Mouse (Mus musculus): Measurements from ENCODE around the gene Shb.

DNA sequence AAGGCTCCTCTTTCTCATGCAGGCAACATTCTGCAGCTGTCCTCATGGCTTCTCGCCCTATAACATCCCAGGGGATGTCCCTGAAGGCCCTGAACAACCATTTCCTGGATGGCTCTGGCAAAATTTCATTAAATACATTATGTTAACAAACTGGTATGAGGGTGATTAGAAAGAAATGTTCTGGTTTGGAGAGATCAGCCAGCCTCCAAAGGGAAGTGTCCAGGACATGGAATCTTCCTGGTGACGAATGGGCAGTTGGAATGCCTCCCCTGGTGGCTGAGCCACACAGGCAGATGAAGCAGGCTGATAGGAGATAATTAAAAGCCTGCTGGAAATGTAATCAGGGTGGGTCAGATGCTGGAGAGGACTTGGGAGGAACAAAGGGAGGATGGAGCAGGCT is 96.4 kb downstream of the Shb start:
- TF ChIP-seq CTCF (IDR thresholded peaks at IDR 0.05; ENCODE audit: insufficient read depth, low read depth, low read length) (no peak), POLR2A (IDR thresholded peaks at IDR 0.05; ENCODE audit: insufficient read depth, low read depth, low read length) (no peak)
